Mouse (Mus musculus) kidney, embryonic 14.5 days (tissue): ENCODE measurements around the gene Sec23a. TPM values are rescaled to one million over a fixed set of nuclear protein-coding genes. Genes with fewer than 3 reads are reported as not detected.
"Not testable (repeated sequence)": the region's sequence is repeated elsewhere in the genome, so short reads cannot be mapped to it uniquely, and the experiment has no call there.

Experiments used
- ATAC-seq: fragments of 200-750 bp; cut with Nextera tagmentation; 2 replicates; pipeline ENCODE4 v1.8.0; 2017; ENCODE audit warnings: moderate number of reproducible peaks, mild to moderate bottlenecking, moderate TSS enrichment, moderate library complexity; ENCODE audit not compliant: low FRiP score, low TSS enrichment
- H3K27ac ChIP-seq: fragments of 300-500 bp; sonication (generic); 2 replicates; pipeline ENCODE4 v1.5.1; 2014; ENCODE audit warnings: low read depth, mild to moderate bottlenecking, low read length, moderate library complexity, mixed read lengths
- H3K27me3 ChIP-seq: fragments of 300-500 bp; sonication (generic); 2 replicates; pipeline ENCODE4 v1.6.1; 2014; ENCODE audit warnings: mild to moderate bottlenecking, low read length; ENCODE audit not compliant: control insufficient read depth, insufficient read depth
- H3K36me3 ChIP-seq: fragments of 300-500 bp; sonication (generic); 2 replicates; pipeline ENCODE4 v1.6.1; 2014; ENCODE audit warnings: low read length, mixed read lengths; ENCODE audit not compliant: control insufficient read depth, insufficient read depth
- H3K4me1 ChIP-seq: fragments of 300-500 bp; sonication (generic); 2 replicates; pipeline ENCODE4 v1.6.1; 2014; ENCODE audit warnings: low read length, mixed read lengths; ENCODE audit not compliant: control insufficient read depth, insufficient read depth
- H3K4me2 ChIP-seq: fragments of 300-500 bp; sonication (generic); replicated peaks from 2 replicates; pipeline ENCODE4 v1.6.1; 2014; ENCODE audit warnings: low read depth, mild to moderate bottlenecking, low read length
- H3K4me3 ChIP-seq: fragments of 300-500 bp; sonication (generic); 2 replicates; pipeline ENCODE4 v1.5.1; 2014; ENCODE audit warnings: mild to moderate bottlenecking, low read length
- H3K9ac ChIP-seq: fragments of 300-500 bp; sonication (generic); 2 replicates; pipeline ENCODE4 v1.6.1; 2014; ENCODE audit warnings: low read depth, mild to moderate bottlenecking, low read length, moderate library complexity
- H3K9me3 ChIP-seq: fragments of 300-500 bp; sonication (generic); 2 replicates; pipeline ENCODE4 v1.6.1; 2016; ENCODE audit warnings: low read length; ENCODE audit not compliant: control insufficient read depth
- WGBS: fragments of 180-500 bp; shearing (Covaris S2); extraction: QIAGEN DNeasy Blood & Tissue Kit; methylation state at CpG from one replicate; pipeline ENCODE4 v1.1.7; 2014; 5-methylcytosine and 5-hydroxymethylcytosine counted together
- polyA plus RNA-seq: library from polyadenylated mRNA; unstranded; fragments of >200 nt; fragmentation: Nextera tagmentation; extraction: Ambion mirVana; gene quantifications from 2 replicates; pipeline ENCODE4 v1.2.1, GENCODE M21; 2014

The Sec23a gene
- polyA plus RNA-seq, 1 experiment from 2014 or later = 82.8 TPM

DNA sequence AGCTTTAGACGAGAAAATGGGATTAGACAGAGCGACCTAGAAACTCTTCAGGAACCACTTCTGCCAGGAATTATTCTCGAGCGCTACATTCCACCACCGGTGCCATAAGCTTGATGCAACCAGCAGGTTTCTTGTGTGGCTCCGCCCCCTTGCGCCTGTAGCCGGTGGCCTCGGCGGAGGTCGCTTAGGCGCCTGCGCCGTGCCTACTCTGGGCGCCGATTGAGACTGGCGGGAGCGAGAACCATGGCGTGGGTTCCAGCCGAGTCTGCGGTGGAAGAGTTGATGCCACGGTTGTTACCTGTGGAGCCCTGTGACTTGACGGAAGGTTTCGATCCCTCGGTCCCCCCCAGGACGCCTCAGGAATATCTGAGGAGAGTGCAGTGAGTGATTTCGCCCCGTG lies 1.4 kb upstream of the Sec23a start, which contains the start of gene Gemin2:
TSS of gene Gemin2 (plus strand) at position 160 of the 400 bp plus-strand sequence.
- Histone ChIP-seq H3K9me3 (no peaks in the 10 kb centered on the region), H3K36me3 (peaks cover 5% of the 10 kb centered on the region; the same call in 1 of the 2 replicates), H3K9ac (peak within 1 kb of the TSS; percentile 74), H3K4me2 (peak within 1 kb of the TSS; percentile 78), H3K4me3 (peak within 1 kb of the TSS; percentile 86), H3K27me3 (no peaks in the 10 kb centered on the region), H3K4me1 (peaks cover 24% of the 10 kb centered on the region; the same call in 1 of the 2 replicates), H3K27ac (peak within 1 kb of the TSS; percentile 78)
- ATAC-seq = peak; percentile 77
- 0% methylated on average over 28 of the region's 28 CpGs for WGBS

DNA sequence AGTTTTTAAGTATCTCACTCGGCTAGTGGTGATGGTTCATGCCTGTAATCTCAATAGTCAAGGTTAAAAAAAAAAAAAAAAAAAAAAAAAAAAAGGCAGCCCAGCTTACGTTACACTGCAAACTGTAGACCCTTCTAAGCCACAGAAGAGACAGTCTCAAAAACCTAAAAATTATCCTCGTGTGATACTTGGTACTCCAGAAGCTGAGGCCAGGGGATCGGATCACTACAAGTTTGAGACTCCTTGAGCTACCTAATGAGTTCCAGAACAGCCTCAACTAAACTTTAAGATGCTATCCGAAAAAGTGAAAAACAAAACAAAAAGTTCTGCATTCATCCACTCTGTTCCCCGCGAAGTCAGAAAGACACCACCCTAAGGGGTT lies 884 bp upstream of the Sec23a start:
- WGBS = 2% methylated on average over 7 of the region's 7 CpGs
- Histone ChIP-seq H3K9me3 (no peaks in the 10 kb centered on the region), H3K4me2 (peak overlapping the region; percentile 78), H3K27me3 (no peaks in the 10 kb centered on the region), H3K36me3 (no peaks in the 10 kb centered on the region; the same call in 1 of the 2 replicates), H3K27ac (peak overlapping the region; percentile 32), H3K9ac (peak overlapping the region; percentile 74; the same call in 1 of the 2 replicates), H3K4me1 (peaks cover 29% of the 10 kb centered on the region; the same call in 1 of the 2 replicates), H3K4me3 (peak overlapping the region; percentile 86)
- no peak for ATAC-seq

DNA sequence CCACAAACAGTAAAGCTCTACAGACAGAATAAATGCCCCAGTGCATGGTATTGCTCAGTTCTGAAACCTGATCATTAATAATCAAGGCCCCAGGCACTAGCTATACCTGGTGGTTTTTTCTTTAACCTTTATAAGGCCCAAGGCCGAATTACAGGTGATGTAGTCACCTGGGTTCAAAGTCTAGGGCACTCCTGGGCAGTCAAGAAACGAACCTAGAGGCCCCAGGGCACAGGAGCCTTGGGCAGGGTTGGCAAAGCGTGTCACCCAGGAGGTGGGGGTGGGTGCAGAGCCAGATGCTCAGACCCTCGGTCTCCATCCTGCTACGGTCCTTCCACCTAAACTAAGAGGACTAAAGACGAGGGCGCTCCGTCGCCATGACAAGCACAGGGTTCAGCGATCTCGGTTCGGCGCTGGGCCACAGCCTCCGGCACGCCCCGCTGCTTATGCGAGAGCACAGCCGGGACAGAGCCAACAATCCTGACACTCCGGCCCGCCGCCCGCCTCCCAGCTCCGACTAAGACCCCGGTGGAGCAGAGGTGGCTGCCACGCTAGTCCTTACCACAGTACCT lies 458 bp downstream of the Sec23a start:
- peak overlapping the region; percentile 78 for H3K4me2 ChIP-seq
- WGBS = under 1% methylated on average over 25 of the region's 25 CpGs
- peaks cover 9% of the 10 kb centered on the region for H3K36me3 ChIP-seq
- H3K4me1 ChIP-seq = peaks cover 31% of the 10 kb centered on the region; the same call in 1 of the 2 replicates
- no peaks in the 10 kb centered on the region for H3K9me3 ChIP-seq
- peak overlapping the region; percentile 83 for H3K27ac ChIP-seq
- no peak for ATAC-seq
- no peaks in the 10 kb centered on the region for H3K27me3 ChIP-seq
- H3K4me3 ChIP-seq = peak overlapping the region; percentile 86
- peak overlapping the region; percentile 83 for H3K9ac ChIP-seq

DNA sequence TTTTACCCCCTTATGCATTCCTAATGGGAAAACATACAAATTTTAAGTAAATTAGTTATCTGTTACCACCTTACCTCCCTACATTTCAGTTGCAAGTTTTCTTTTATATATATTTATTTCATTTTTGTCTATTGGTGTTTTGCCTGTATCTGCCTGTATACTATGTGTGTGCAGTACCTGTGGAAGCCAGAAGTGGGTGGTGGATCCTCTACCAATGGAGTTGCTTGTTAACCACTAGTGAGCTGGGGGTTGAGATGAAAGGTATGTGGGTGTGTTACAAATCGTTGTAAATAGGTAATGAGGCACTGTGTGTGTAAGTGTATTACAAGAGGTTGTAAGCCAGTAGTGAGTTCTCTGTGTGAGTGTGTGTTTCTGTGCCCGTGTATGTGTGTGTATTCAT lies 1.3 kb downstream of the Sec23a start:
- Histone ChIP-seq H3K9me3 (no peaks in the 10 kb centered on the region), H3K27me3 (no peaks in the 10 kb centered on the region), H3K27ac (no peak overlapping the region), H3K4me3 (peak overlapping the region; percentile 86; the same call in 1 of the 2 replicates), H3K4me2 (peak overlapping the region; percentile 78), H3K4me1 (peaks cover 31% of the 10 kb centered on the region; the same call in 1 of the 2 replicates), H3K36me3 (peaks cover 17% of the 10 kb centered on the region), H3K9ac (no peak overlapping the region; the same call in 1 of the 2 replicates)
- 61% methylated on average over 2 of the region's 2 CpGs for WGBS
- no peak for ATAC-seq

DNA sequence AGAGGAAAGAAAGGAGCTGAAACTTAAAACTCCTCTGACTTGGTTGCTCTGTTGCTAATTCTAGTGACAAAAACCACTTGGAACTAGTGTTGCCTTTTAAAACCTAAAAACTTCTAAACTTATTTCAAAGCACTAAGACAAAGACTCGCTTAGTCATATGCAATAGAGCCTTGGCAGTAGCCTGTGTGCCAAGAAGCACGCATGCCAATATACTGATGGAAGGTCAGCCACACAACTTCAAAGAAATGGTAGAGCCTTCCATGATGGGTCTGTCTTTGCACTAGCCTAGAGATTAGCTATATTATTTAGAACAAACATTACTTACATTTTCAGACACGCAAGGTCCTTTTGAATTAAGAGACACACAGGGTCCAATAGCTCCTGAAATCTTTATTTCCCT lies 26.1 kb downstream of the Sec23a start:
- 96% methylated on average over 3 of the region's 3 CpGs for WGBS
- no peak overlapping the region for H3K27ac ChIP-seq
- H3K36me3 ChIP-seq = peaks cover 83% of the 10 kb centered on the region
- H3K9ac ChIP-seq = no peak overlapping the region
- no peak for ATAC-seq
- H3K4me2 ChIP-seq = no peak overlapping the region
- no peaks in the 10 kb centered on the region for H3K9me3 ChIP-seq
- H3K4me3 ChIP-seq = no peak overlapping the region
- H3K27me3 ChIP-seq = no peaks in the 10 kb centered on the region
- H3K4me1 ChIP-seq = no peaks in the 10 kb centered on the region

DNA sequence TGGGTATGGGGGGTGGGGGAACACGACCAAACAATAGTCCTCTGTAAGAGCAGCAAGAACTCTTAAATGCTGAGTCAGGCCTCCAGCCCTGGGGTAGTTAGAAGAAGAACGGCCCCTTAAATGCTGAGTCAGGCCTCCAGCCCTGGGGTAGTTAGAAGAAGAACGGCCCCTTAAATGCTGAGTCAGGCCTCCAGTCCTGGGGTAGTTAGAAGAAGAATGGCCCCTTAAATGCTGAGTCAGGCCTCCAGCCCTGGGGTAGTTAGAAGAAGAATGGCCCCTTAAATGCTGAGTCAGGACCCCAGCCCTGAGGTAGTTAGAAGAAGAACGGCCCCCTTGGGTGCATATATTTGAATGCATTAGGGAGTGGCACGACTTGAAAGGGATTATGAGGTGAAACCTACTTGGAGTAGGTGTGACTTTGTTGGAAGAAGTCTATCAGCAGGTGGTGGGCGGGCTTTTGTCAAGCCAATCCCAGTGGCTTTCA lies 30.6 kb downstream of the Sec23a start:
- WGBS = 79% methylated on average over 6 of the region's 6 CpGs
- peaks cover 82% of the 10 kb centered on the region for H3K36me3 ChIP-seq

DNA sequence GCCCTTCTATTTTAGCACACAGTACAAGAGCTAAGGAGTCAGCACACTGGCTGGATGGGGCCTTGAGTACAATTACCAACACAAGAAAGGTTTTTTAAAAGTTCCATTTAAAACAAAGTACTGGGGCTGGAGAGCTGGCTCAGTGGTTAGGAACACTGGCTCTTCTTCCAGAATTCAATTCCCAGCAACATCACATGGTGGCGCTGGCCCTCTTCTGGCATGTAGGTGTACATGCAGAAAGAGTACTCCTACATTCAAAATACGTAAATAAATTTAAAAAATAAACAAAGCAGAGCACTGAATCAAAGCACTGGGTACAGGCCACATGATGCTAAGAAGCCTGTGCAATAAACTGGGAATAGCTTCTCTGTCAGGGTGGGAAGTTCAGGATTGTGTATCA lies 34.9 kb downstream of the Sec23a start:
- Histone ChIP-seq H3K9ac (no peak overlapping the region), H3K9me3 (no peaks in the 10 kb centered on the region), H3K36me3 (peaks cover 70% of the 10 kb centered on the region), H3K27ac (no peak overlapping the region), H3K27me3 (no peaks in the 10 kb centered on the region), H3K4me2 (no peak overlapping the region), H3K4me3 (no peak overlapping the region), H3K4me1 (no peaks in the 10 kb centered on the region)
- ATAC-seq = no peak
- WGBS = 82% methylated on average over 2 of the region's 2 CpGs

More for the DNA sequence above, 30.6 kb downstream of the Sec23a start:
- not testable (repeated sequence) for H3K27ac ChIP-seq, H3K4me1 ChIP-seq, H3K9ac ChIP-seq, ATAC-seq, H3K4me3 ChIP-seq, H3K4me2 ChIP-seq, H3K9me3 ChIP-seq, H3K27me3 ChIP-seq

DNA sequence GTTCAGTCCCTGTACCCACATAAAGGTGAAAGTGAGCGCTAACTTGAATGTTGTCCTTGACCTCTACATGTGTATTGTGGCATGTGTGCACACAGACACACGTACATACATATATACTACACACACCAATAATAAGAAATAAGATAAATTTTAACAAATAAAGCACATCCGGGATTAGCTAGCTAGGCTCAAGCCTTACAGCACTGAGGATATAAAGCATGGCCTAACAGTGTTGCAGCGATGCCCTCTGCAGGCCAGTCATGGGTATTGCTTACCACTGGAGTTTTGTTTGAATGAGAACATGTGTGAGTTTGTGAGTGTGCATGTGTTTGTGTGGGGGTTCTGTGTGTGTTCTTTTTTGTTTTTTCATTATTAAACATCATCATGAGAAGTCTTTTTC lies 47.2 kb downstream of the Sec23a start:
- Histone ChIP-seq H3K4me3 (no peak overlapping the region), H3K27ac (no peak overlapping the region), H3K9me3 (no peaks in the 10 kb centered on the region), H3K4me1 (no peaks in the 10 kb centered on the region), H3K4me2 (no peak overlapping the region), H3K36me3 (peaks cover 58% of the 10 kb centered on the region), H3K27me3 (no peaks in the 10 kb centered on the region), H3K9ac (no peak overlapping the region)
- ATAC-seq = no peak
- WGBS = 79% methylated on average over 4 of the region's 4 CpGs

DNA sequence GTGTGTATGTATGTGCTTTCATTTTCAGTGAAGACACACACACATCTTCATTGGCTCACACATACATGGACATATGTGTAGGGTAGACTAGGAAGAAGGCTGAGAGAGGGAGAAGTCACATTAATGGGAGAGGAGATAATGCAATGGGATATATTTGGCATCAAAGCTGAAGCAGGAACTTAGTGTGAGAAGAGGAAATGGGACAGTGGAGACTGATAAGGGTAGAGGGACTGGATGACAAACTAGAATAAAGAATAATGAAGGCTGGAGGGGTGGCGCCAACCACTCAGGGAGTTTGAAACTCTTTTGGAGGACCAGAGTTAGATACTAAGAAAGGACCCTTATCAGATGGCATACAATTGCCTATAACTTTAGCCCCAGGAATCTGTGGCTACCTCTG lies 51.0 kb downstream of the Sec23a start:
- H3K36me3 ChIP-seq = peaks cover 41% of the 10 kb centered on the region
- H3K4me1 ChIP-seq = no peaks in the 10 kb centered on the region
- no peak for ATAC-seq
- no peak overlapping the region for H3K4me2 ChIP-seq
- no peak overlapping the region for H3K27ac ChIP-seq
- H3K9me3 ChIP-seq = no peaks in the 10 kb centered on the region
- H3K27me3 ChIP-seq = no peaks in the 10 kb centered on the region
- 75% methylated on average over 1 of the region's 1 CpGs for WGBS
- no peak overlapping the region for H3K9ac ChIP-seq
- H3K4me3 ChIP-seq = no peak overlapping the region
